Mouse (Mus musculus): ENCODE measurements at regions not wholly inside any gene's neighbourhood (a gene's known extent, or its start where the extent isn't known, plus 50 kb on each side); places are given as distances from the start of the nearest gene placed in this dataset.

DNA sequence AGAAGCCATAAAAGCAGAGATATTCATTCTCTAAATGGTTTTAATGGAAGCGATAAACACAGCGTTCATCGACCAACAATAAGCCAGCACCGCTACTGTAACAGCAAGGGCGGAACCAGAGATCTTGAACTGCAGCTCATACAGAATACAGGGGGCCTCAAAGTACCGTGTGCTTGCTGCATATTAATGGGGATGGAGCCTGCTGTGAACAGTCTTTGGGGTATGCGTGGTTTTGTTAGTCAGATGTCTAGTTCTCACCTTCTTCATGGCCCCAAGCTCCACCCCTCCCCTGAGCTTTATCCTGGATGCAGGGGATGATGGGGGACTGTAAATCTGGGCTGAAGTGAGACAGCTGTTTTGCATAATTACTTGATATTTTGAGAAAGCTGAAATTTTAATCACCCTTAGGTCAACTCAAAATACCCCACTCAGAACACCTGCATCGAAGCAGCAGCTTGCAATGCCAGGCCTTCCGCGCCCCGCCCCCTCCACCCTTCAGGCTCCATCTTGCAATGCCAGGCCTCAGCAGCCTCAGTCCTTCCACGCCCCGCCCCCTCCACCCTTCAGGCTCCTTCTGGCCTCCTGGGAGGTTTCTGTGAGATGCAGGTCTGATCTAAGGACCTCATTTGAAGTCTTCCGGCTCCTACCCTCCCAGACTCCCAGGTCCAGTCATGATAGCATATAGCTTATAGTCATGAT is 73.5 kb upstream of the Tspan5 start:
- no peak for DNase-seq

DNA sequence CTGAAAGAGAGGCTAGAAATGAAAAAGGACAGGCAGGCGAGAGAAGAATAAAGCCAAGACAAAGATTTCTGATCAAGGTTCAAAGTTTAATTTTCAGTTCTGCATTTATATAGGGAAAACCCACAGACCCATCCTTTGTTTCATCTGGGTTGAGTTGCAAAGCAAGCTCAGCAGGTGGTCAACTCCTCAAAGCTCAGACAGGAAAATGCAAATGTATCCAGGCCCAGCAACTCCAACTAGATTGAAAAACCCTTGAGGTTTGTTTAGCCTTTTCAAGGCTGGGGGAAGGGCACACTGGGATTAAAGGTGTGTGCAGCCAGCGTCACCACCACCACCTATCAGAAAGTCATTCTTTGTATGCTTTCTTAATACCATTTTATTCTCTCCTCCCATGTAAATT is 66.1 kb upstream of the Tspan5 start:
- no peak for DNase-seq

DNA sequence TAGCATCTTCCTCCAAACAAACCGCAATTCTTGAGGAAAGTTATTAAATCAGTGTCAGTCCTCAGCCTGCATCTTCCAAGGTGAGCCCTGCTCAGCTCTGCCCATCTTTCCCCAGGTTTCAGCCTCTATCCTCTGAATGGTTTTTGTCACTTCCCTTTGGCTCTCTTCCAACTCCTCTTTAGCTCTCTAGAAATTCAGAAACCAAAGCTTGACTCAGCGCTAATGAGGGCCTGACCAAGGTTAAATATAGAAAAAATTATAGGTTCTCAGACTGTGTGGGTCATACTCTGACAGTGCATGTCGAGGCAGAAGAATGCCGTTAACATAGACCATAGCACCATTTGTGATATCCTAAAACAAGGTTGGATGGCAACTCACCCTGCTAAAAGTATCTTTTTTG is 63.6 kb upstream of the Tspan5 start:
- no peak for DNase-seq

DNA sequence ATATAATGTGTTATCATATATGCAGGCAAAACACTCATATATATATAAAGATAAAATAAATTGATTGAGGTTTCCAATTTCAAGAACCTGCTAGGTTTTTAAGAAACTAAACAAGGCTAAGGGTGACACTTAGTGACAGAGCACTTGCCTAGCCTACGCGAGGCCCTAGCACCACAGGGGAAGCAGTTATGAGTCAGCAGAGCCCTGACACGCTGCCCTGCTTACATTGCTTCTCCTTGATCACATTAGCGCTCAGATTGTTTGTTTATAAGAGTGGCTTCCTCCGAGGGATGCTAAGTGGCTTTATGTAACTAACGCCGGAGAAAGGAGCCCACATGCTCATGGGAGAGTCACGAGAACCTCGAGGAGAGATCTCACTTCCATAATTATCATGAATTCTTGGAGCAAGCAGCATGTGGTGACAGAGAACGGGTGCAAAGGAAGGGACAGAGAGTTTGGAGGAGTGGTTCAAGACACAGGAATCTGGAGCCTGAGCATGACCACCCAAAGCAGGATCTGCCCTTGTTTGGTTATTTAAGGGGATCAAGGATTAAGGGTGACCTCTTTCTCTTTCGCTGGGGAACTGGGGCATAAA is 55.3 kb upstream of the Tspan5 start:
- DNase-seq, result no peak

DNA sequence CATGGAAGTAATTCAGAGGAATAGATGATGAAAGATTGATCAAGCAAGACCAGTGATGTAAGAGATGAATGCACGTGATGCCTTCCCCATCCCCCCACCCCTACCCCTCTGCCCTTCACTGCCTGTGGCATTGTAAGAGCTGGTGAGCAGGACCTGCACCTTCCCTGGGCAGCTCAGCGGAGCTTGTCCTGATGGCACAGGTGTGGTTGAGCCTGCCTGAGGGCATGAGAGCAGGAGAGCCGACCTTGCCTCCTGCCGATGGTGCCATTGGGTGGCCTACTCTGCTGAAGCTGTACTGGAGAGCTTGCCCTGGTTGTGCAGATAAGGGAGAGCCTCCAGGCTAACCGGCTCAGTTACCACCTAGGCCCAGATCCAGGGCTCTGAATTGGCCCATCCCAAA is 53.4 kb upstream of the Tspan5 start:
- DNase-seq, result no peak
